Mouse (Mus musculus) CD4-positive, CD25-positive, alpha-beta regulatory T cell, adult 2 months (primary cell): ENCODE results near the gene Lingo1.

Source experiments
- DNase-seq: peaks from one replicate; pipeline ENCODE4 v3.0.0-alpha.2; 2012; ENCODE audit warnings: low read depth, low spot score

Gene Lingo1

GRCm38 (mm10) chr9:56795721-56796655, at the start of gene Lingo1:
Gene Lingo1 (minus strand): TSS chr9:56796468.
- DNase-seq: no peak

- DNase-seq: no peak
These were observed 48.4 kb upstream of the Lingo1 start for GRCm38 (mm10) chr9:56844644-56845043.

- DNase-seq: peak; percentile 54
These were observed 47.5 kb upstream of the Lingo1 start for GRCm38 (mm10) chr9:56843679-56844188.

- no peak for DNase-seq
These were observed 46.0 kb upstream of the Lingo1 start for GRCm38 (mm10) chr9:56842303-56842719.

GRCm38 (mm10) chr9:56841864-56842263, 45.6 kb upstream of the Lingo1 start:
- no peak for DNase-seq

GRCm38 (mm10) chr9:56840721-56841120, 44.5 kb upstream of the Lingo1 start:
- DNase-seq: no peak

- no peak for DNase-seq
These were observed 38.9 kb upstream of the Lingo1 start for GRCm38 (mm10) chr9:56835152-56835551.

GRCm38 (mm10) chr9:56832900-56833299, 36.6 kb upstream of the Lingo1 start:
- no peak for DNase-seq

- DNase-seq: no peak
These were observed 35.6 kb upstream of the Lingo1 start for GRCm38 (mm10) chr9:56831904-56832303.

- no peak for DNase-seq
These were observed 33.9 kb upstream of the Lingo1 start for GRCm38 (mm10) chr9:56830162-56830561.

GRCm38 (mm10) chr9:56828841-56829240, 32.6 kb upstream of the Lingo1 start:
- DNase-seq: no peak

- DNase-seq: no peak
These were observed 31.9 kb upstream of the Lingo1 start for GRCm38 (mm10) chr9:56828146-56828545.

- no peak for DNase-seq
These were observed 29.4 kb upstream of the Lingo1 start for GRCm38 (mm10) chr9:56825476-56826213.

- DNase-seq: peak; percentile 10
These were observed 28.6 kb upstream of the Lingo1 start for GRCm38 (mm10) chr9:56824900-56825299.

- no peak for DNase-seq
These were observed 14.6 kb upstream of the Lingo1 start for GRCm38 (mm10) chr9:56810916-56811315.

- DNase-seq: no peak
These were observed 11.7 kb upstream of the Lingo1 start for GRCm38 (mm10) chr9:56807990-56808389.

- DNase-seq: no peak
These were observed 6.9 kb upstream of the Lingo1 start for GRCm38 (mm10) chr9:56803146-56803545.

GRCm38 (mm10) chr9:56797876-56798275, 1.6 kb upstream of the Lingo1 start:
- DNase-seq: no peak

GRCm38 (mm10) chr9:56796656-56797131, 426 bp upstream of the Lingo1 start:
- no peak for DNase-seq

GRCm38 (mm10) chr9:56791696-56792261, 4.5 kb downstream of the Lingo1 start:
- no peak for DNase-seq

GRCm38 (mm10) chr9:56784576-56784975, 11.7 kb downstream of the Lingo1 start:
- no peak for DNase-seq
